Mouse (Mus musculus) right cerebral cortex, postnatal 10 days (tissue): Measurements from ENCODE around the gene Nol9.

Experiments
- DNase-seq, 2 experiments: peaks; one replicate each; pipeline ENCODE4 v3.0.0; 2021; ENCODE audit warnings: low spot score in 2 of 2

Nol9 gene

GRCm38 (mm10) chr4:152038985-152039830, at the start of gene Nol9:
Gene Nol9 (plus strand): TSS chr4:152039321.
- DNase-seq = peak; percentile 93 to 96

- DNase-seq = no peak
Observed at GRCm38 (mm10) chr4:151992091-151992490, 47.0 kb upstream of the Nol9 start.

- DNase-seq = no peak
Observed at GRCm38 (mm10) chr4:151993035-151993434, 46.1 kb upstream of the Nol9 start.

GRCm38 (mm10) chr4:151994228-151995171, 44.6 kb upstream of the Nol9 start:
- no peak for DNase-seq

- DNase-seq = peak; percentile 71 to 73
Observed at GRCm38 (mm10) chr4:151995371-151996172, 43.5 kb upstream of the Nol9 start.

- DNase-seq = peak; percentile 100
Observed at GRCm38 (mm10) chr4:151996173-151996950, 42.8 kb upstream of the Nol9 start, which contains the start of gene Phf13. Gene Phf13 (minus strand): TSS chr4:151996258.

GRCm38 (mm10) chr4:151996951-151997222, 42.2 kb upstream of the Nol9 start:
- no peak for DNase-seq

GRCm38 (mm10) chr4:151997701-151998100, 41.4 kb upstream of the Nol9 start:
- DNase-seq = no peak

- no peak for DNase-seq
Observed at GRCm38 (mm10) chr4:151999481-151999880, 39.6 kb upstream of the Nol9 start.

- no peak for DNase-seq
Observed at GRCm38 (mm10) chr4:152000906-152001305, 38.2 kb upstream of the Nol9 start.

- DNase-seq = no peak
Observed at GRCm38 (mm10) chr4:152001335-152001734, 37.8 kb upstream of the Nol9 start.

- no peak for DNase-seq
Observed at GRCm38 (mm10) chr4:152002063-152002462, 37.1 kb upstream of the Nol9 start.

GRCm38 (mm10) chr4:152006137-152006536, 33.0 kb upstream of the Nol9 start:
- no peak for DNase-seq

GRCm38 (mm10) chr4:152006812-152007211, 32.3 kb upstream of the Nol9 start:
- DNase-seq = no peak

GRCm38 (mm10) chr4:152007481-152008147, 31.5 kb upstream of the Nol9 start:
- DNase-seq = no peak

GRCm38 (mm10) chr4:152008148-152008500, 31.0 kb upstream of the Nol9 start:
- DNase-seq = no peak

- DNase-seq = peak; percentile 95
Observed at GRCm38 (mm10) chr4:152008622-152009075, 30.5 kb upstream of the Nol9 start, which contains the start of gene Klhl21. Gene Klhl21 (plus strand): TSS chr4:152008803.

- peak; percentile 84 to 87 for DNase-seq
Observed at GRCm38 (mm10) chr4:152009076-152010051, 29.8 kb upstream of the Nol9 start.

GRCm38 (mm10) chr4:152010091-152010706, 28.9 kb upstream of the Nol9 start:
- no peak for DNase-seq
